Mouse (Mus musculus) brain, embryonic 18.5 days (tissue): ENCODE measurements around the gene Cdk14.
A peak's percentile ranks its signal among the peaks of the same experiment; 100 is the strongest.
"Not testable (repeated sequence)": the region's sequence is repeated elsewhere in the genome, so short reads cannot be mapped to it uniquely, and the experiment has no call there.

Source experiments
- DNase-seq: peaks from one replicate; pipeline ENCODE4 v3.0.0-alpha.2; 2012; ENCODE audit warnings: low read depth, low spot score

The Cdk14 gene

GRCm38 (mm10) chr5:5367550-5367949, 52.6 kb downstream of the Cdk14 start:
- DNase-seq: no peak

- no peak for DNase-seq
Observed at GRCm38 (mm10) chr5:5365285-5366076, 54.6 kb downstream of the Cdk14 start.

GRCm38 (mm10) chr5:5361684-5362083, 58.4 kb downstream of the Cdk14 start:
- DNase-seq: no peak

GRCm38 (mm10) chr5:5360338-5360737, 59.8 kb downstream of the Cdk14 start:
- no peak for DNase-seq

- no peak for DNase-seq
Observed at GRCm38 (mm10) chr5:5359915-5360314, 60.2 kb downstream of the Cdk14 start.

- DNase-seq: no peak
Observed at GRCm38 (mm10) chr5:5359370-5359769, 60.7 kb downstream of the Cdk14 start.

GRCm38 (mm10) chr5:5358019-5358717, 61.9 kb downstream of the Cdk14 start:
- DNase-seq: no peak

- DNase-seq: no peak
Observed at GRCm38 (mm10) chr5:5354684-5355368, 65.3 kb downstream of the Cdk14 start.

GRCm38 (mm10) chr5:5353946-5354345, 66.2 kb downstream of the Cdk14 start:
- DNase-seq: no peak

- no peak for DNase-seq
Observed at GRCm38 (mm10) chr5:5344646-5345045, 75.5 kb downstream of the Cdk14 start.

GRCm38 (mm10) chr5:5343741-5344140, 76.4 kb downstream of the Cdk14 start:
- no peak for DNase-seq

GRCm38 (mm10) chr5:5343267-5343666, 76.8 kb downstream of the Cdk14 start:
- no peak for DNase-seq

- peak; percentile 73 for DNase-seq
Observed at GRCm38 (mm10) chr5:5342410-5343137, 77.5 kb downstream of the Cdk14 start.

GRCm38 (mm10) chr5:5341611-5342010, 78.5 kb downstream of the Cdk14 start:
- no peak for DNase-seq

- DNase-seq: no peak
Observed at GRCm38 (mm10) chr5:5333916-5334315, 86.2 kb downstream of the Cdk14 start.

GRCm38 (mm10) chr5:5330926-5331460, 89.1 kb downstream of the Cdk14 start:
- DNase-seq: no peak

GRCm38 (mm10) chr5:5329018-5329417, 91.1 kb downstream of the Cdk14 start:
- not testable (repeated sequence) for DNase-seq

- DNase-seq: no peak
Observed at GRCm38 (mm10) chr5:5326716-5327115, 93.4 kb downstream of the Cdk14 start.

- no peak for DNase-seq
Observed at GRCm38 (mm10) chr5:5322699-5323098, 97.4 kb downstream of the Cdk14 start.

- DNase-seq: peak; percentile 22
Observed at GRCm38 (mm10) chr5:5320506-5321181, 99.5 kb downstream of the Cdk14 start.
